Mouse (Mus musculus): ENCODE data around the gene Tnrc6b.

The Tnrc6b gene

GRCm38 (mm10) chr15:80739972-80740371 lies 28.9 kb downstream of the Tnrc6b start:
- DNase-seq, result no peak

- DNase-seq, result no peak
Measured at GRCm38 (mm10) chr15:80741836-80742235, 30.7 kb downstream of the Tnrc6b start.

DNA sequence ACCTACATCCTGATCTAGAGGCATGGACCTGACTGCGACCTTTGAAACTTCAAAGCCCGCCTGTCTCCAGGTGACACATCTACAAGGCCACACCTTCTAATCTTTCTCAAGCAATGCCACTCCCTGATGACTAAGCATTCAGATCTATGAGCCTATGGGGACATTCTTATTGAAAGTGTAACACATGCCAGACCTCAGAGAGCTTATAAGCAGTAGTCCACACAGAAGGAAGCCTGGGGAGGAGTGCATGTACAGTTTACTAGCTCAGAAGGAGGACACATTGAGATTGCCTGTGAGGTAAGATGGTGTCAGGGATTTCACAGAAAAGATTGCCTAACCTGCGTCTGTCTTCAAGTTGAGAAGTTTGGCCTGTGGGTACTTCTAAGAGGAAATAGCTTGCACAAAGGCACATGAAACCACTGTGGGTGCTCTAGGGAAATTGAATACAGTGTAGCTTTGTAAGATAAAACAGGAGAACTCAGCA lies 31.9 kb downstream of the Tnrc6b start:
- DNase-seq, result no peak

DNA sequence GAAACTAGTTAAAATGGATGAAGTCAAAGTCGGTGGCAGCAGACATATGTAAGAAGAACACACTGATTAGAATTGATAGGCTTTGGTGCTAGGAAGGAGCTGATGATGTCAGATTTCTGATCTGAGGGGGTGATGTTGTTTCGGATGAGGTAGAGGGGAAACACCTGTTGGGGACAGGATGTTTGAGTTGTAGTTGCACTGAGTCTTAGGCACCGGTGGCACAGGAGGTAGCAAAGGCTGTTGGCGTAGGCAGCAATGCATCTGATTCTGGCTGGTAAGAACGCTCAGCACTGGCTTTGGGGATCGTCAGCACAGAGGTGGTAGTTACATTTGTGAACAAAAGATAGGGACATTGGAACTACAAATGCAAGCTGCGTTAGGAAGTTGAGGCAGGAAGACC lies 32.5 kb downstream of the Tnrc6b start:
- no peak for DNase-seq

- DNase-seq, result no peak
Measured at GRCm38 (mm10) chr15:80744667-80745422, 33.7 kb downstream of the Tnrc6b start.

DNA sequence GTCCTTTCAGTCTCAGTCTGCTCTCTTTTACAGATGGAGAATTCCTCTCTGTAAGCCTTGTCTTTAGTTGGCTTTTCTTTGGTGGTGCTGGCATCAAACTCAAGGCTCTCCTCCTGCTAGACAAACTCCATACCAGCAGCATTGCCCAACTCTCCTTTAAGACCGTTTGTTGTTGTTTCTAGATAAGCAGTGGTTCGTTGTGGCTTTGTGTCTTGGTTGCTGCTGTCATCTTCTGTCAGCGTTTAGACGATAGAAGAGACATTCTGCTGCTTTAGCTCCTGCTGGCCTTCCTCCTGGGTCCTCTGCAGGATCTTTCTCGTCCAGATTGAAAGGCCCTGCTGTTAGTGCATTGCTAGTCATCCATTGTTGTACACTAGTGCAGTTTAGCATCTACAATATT lies 37.9 kb downstream of the Tnrc6b start:
- no peak for DNase-seq

GRCm38 (mm10) chr15:80753351-80753750 lies 42.2 kb downstream of the Tnrc6b start:
- DNase-seq, result peak; percentile 27 to 28

GRCm38 (mm10) chr15:80754103-80754502 lies 43.0 kb downstream of the Tnrc6b start:
- no peak for DNase-seq

GRCm38 (mm10) chr15:80759451-80759850 lies 48.3 kb downstream of the Tnrc6b start:
- DNase-seq, result no peak

DNA sequence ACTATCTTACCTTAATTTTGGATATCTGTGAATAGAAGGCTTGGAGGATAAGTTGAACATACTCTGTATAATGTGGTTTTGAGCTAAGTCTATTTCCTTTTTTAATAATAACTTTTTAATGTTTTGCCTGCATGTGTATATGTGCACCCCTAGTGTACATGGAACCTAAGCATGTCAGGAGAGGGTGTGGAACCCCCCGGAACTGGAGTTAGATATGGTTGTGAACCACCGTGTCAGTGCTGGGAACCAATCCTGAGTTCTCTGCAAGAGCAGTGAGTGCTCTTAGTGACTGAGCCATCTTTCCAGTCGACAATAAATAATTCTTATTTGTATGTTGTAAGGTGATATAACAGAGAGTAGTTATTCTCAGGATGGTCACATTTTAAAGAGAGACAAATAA lies 49.4 kb downstream of the Tnrc6b start:
- DNase-seq, result no peak

DNA sequence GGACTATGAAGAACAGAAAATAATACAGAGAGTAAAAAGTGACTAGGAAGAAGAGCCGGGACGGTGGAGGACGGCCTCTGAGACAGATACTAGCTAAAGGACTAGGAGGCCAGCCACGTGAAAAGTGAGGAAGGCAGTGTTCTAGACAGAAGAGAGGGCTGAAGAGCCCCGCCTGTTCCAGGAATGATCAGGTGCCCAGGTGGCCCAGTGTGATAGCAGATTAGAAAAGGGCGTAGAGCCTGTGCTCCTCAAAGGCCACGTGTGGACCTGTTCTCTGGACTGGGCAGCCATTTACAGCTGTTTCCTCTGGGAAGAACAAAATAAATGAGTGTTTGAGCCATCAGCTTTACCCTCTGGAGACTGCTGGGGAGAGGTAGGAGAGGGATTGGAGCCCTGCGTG lies 49.8 kb downstream of the Tnrc6b start:
- DNase-seq, result no peak

- no peak for DNase-seq
Measured at GRCm38 (mm10) chr15:80762621-80763020, 51.5 kb downstream of the Tnrc6b start.

DNA sequence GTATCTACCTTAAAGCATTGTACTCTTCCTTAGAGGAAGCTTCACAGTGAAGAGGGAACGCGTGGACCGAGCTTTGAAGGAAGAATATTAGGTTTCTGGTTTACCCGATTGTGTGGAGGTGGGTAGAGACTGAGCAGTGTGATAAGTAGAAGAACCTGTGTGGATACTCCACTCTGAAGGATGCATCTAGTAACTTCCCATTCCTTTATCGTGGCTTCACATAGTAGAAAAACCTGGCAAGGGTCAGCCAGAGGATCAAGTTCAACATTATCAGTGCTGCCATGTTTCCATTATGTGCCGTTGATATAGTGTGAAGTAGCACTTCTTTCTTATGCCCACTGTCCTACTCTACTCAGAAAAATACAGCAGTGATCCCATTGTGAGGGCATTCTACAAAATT lies 53.6 kb downstream of the Tnrc6b start:
- DNase-seq, result no peak

GRCm38 (mm10) chr15:80765381-80765780 lies 54.3 kb downstream of the Tnrc6b start:
- peak; percentile 26 to 44 for DNase-seq

- DNase-seq, result no peak
Measured at GRCm38 (mm10) chr15:80768216-80768615, 57.1 kb downstream of the Tnrc6b start.

DNA sequence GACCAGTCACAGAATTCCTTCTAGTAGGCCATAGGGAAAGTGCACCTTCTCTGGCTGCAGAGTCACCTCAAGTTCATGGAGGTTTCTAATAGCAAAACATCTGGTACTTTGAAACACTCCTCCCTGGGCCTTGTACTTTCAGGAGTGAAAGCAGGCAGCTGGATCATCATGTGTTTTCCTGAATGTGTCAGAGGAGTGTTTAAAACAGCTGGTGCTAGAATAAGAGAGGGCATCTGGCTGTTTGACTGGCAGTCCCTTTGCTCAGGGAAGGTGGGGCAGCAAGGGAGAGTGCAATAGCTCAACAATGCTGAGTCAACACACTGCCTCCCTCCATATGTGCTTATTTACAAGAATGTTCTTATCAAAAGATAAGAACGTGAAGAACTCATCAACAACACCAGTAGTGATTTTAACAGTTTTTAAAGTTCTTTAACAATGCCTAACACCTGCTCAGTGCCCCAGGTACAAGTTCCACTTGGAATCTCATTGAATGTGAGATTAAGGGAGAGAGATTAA lies 60.9 kb downstream of the Tnrc6b start:
- no peak for DNase-seq

DNA sequence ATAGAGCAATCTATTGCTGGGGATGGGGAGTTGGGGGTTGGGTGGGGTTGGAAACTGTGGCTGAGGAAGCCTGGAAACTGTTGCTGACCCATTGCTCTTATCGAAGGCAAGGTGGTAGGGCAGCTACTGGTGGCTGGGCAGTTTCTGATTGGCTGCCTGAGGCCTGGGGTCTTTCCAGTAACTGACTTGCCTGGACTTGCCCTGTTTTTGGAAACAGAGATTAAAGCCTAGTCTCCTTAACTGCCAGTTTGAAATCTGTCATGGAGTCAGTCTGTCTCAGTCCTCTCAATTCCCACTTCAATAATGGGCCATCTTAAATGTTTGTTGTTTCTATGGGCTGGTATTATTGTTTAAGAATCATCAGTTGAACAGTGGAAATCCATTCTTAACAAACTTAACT lies 63.6 kb downstream of the Tnrc6b start:
- DNase-seq, result no peak

- DNase-seq, result no peak
Measured at GRCm38 (mm10) chr15:80779006-80779405, 67.9 kb downstream of the Tnrc6b start.

GRCm38 (mm10) chr15:80780154-80780751 lies 69.1 kb downstream of the Tnrc6b start:
- DNase-seq, result no peak

GRCm38 (mm10) chr15:80781218-80781806 lies 70.2 kb downstream of the Tnrc6b start:
- no peak for DNase-seq

GRCm38 (mm10) chr15:80784553-80784971 lies 73.4 kb downstream of the Tnrc6b start:
- no peak for DNase-seq

DNA sequence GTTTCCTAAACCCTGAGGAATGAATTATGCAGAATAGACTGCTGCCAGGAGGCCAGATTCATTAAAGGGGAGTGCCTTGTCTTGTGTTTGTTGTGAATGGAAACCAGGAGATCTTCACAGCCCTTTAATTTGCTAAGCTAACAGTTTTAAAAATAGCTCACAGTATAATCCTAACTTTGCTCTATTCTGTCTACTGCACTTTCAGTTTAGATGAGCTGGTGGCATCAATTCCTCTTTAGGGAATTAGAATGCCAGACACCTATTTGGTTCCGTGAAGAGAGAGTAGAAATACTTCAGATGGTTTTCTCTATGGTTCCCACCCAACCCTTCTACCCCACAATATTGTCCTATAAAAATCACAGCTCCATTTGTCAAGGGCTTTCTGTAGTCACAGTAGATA lies 74.6 kb downstream of the Tnrc6b start:
- no peak for DNase-seq

DNA sequence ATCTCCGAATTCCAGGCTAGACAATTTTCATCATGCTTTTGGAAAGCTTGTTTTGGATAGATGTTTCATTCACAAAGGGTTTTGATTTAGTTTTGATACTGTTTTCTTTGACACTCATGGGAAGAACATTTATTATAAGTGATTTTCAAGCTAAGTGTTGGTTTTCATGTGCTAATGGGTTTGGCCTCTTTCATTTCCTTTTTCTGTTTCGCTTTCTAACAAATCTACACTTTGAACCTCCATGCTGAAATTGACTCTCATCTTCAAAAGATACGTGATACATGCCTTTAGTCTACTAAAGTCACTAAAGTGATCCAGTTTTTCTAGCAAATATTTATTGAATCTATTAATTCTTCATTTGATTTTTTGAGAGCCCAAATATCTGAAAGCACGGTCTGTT lies 76.6 kb downstream of the Tnrc6b start:
- no peak for DNase-seq

- no peak for DNase-seq
Measured at GRCm38 (mm10) chr15:80792556-80792955, 81.4 kb downstream of the Tnrc6b start.
